Mouse (Mus musculus) midbrain, embryonic 16.5 days (tissue): ENCODE data around the gene Wipf3. TPM values are rescaled to one million over a fixed set of nuclear protein-coding genes. Genes with fewer than 3 reads are reported as not detected.
A peak's percentile ranks its signal among the peaks of the same experiment; 100 is the strongest.

Experiments used
- ATAC-seq: fragments of 200-750 bp; cut with Nextera tagmentation; 2 replicates; pipeline ENCODE4 v1.8.0; 2017; ENCODE audit warnings: moderate TSS enrichment
- H3K27ac ChIP-seq: fragments of 300-500 bp; sonication (generic); 2 replicates; pipeline ENCODE4 v1.5.1; 2014; ENCODE audit warnings: mild to moderate bottlenecking, low read length, mixed read lengths
- H3K27me3 ChIP-seq: fragments of 300-500 bp; sonication (generic); 2 replicates; pipeline ENCODE4 v1.6.1; 2014; ENCODE audit warnings: low read depth, low read length, mixed read lengths; ENCODE audit not compliant: control insufficient read depth, insufficient read depth
- H3K36me3 ChIP-seq: fragments of 300-500 bp; sonication (generic); 2 replicates; pipeline ENCODE4 v1.6.1; 2014; ENCODE audit warnings: mild to moderate bottlenecking, low read length, moderate library complexity, mixed read lengths; ENCODE audit not compliant: control insufficient read depth, insufficient read depth
- H3K4me1 ChIP-seq: fragments of 300-500 bp; sonication (generic); 2 replicates; pipeline ENCODE4 v1.6.1; 2014; ENCODE audit warnings: mild to moderate bottlenecking, low read length, mixed read lengths; ENCODE audit not compliant: control insufficient read depth, insufficient read depth
- H3K4me2 ChIP-seq: fragments of 300-500 bp; sonication (generic); 2 replicates; pipeline ENCODE4 v1.6.1; 2014; ENCODE audit warnings: mild to moderate bottlenecking, low read length, mixed read lengths
- H3K4me3 ChIP-seq: fragments of 300-500 bp; sonication (generic); 2 replicates; pipeline ENCODE4 v1.5.1; 2014; ENCODE audit warnings: low read depth, mild to moderate bottlenecking, low read length, moderate library complexity, mixed read lengths
- H3K9ac ChIP-seq: fragments of 300-500 bp; sonication (generic); 2 replicates; pipeline ENCODE4 v1.6.1; 2014; ENCODE audit warnings: low read depth, low read length, mixed read lengths
- H3K9me3 ChIP-seq: fragments of 300-500 bp; sonication (generic); replicated peaks from 2 replicates; pipeline ENCODE4 v1.6.1; 2014; ENCODE audit warnings: mild to moderate bottlenecking, low read length, mixed read lengths; ENCODE audit not compliant: control insufficient read depth, poor library complexity, severe bottlenecking
- WGBS: fragments of 180-500 bp; shearing (Covaris S2); extraction: QIAGEN DNeasy Blood & Tissue Kit; methylation state at CpG from one replicate; pipeline ENCODE4 v1.1.7; 2014; 5-methylcytosine and 5-hydroxymethylcytosine counted together
- polyA plus RNA-seq: library from polyadenylated mRNA; unstranded; fragments of >200 nt; fragmentation: Nextera tagmentation; extraction: Ambion mirVana; gene quantifications from 2 replicates; pipeline ENCODE4 v1.2.1, GENCODE M21; 2015

The Wipf3 gene
- polyA plus RNA-seq, 1 experiment from 2014 or later, result 3.6 TPM

DNA sequence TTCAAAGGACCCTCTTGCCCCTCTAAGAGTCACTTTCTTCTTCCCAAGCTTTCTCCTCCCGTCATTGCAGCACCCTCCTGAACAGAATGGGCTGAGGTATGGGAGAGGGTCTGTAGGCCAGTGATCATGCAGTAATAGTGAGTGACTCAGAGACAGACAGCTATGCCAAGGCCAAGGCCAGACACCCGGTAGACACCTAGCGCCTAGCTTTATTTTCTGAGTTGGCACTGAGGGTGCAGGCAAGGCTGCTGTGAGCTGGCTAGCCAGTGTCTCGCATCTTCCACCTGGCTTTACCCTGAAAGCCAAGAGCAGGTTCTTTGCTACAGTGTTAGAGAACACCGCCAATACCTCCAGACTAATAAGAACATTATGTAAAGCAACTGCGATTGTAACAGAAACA, 33.4 kb downstream of the Wipf3 start:
- H3K27ac ChIP-seq, result no peak overlapping the region
- WGBS, result 86% methylated on average over 6 of the region's 6 CpGs
- no peak for ATAC-seq

DNA sequence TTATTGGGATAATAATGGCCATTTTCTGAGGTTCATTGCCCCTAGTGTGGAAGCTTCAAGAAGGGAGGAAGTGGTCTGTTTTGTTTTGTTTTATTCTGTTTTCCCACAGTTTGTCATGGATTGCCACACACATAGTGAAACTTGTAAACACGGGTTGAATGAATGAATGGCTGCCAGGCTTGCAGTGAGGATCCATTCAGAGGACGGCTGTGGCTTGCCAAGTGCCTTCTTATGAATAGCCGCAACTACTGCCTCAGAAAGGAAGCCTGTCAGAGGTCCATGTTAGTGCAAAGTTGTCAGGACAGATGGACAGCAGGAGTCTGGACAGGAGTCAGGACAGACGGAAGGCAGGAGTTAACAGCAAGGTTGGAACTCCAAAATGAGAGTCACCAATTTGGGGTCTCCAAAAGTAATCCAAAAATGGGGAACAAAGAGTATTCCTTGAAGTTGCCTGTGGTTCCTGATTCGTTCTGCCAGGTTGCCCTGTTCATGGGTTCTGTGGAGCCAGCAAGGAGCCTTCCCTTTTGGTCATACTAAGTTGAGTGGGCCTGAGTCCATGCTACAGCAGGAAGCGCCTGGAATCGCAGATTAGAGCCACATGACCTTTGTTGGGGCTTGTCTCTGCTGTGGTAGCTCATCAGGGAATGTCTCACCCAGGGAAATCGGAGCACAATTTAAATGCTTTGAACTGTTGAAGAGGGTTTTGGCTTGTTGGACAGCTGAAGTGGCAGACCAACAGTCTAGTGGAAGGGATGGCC, 34.5 kb downstream of the Wipf3 start:
- Histone ChIP-seq H3K4me3 (no peak overlapping the region), H3K4me1 (no peaks in the 10 kb centered on the region), H3K36me3 (no peaks in the 10 kb centered on the region), H3K27me3 (no peaks in the 10 kb centered on the region), H3K9ac (no peak overlapping the region), H3K4me2 (no peak overlapping the region), H3K9me3 (no peaks in the 10 kb centered on the region), H3K27ac (no peak overlapping the region)
- 62% methylated on average over 8 of the region's 8 CpGs for WGBS
- ATAC-seq, result no peak

More for the DNA sequence above, 33.4 kb downstream of the Wipf3 start:
- H3K4me1 ChIP-seq, result no peaks in the 10 kb centered on the region
- no peaks in the 10 kb centered on the region for H3K27me3 ChIP-seq
- H3K9ac ChIP-seq, result no peak overlapping the region
- H3K4me3 ChIP-seq, result no peak overlapping the region
- H3K36me3 ChIP-seq, result no peaks in the 10 kb centered on the region
- no peak overlapping the region for H3K4me2 ChIP-seq
- H3K9me3 ChIP-seq, result no peaks in the 10 kb centered on the region

DNA sequence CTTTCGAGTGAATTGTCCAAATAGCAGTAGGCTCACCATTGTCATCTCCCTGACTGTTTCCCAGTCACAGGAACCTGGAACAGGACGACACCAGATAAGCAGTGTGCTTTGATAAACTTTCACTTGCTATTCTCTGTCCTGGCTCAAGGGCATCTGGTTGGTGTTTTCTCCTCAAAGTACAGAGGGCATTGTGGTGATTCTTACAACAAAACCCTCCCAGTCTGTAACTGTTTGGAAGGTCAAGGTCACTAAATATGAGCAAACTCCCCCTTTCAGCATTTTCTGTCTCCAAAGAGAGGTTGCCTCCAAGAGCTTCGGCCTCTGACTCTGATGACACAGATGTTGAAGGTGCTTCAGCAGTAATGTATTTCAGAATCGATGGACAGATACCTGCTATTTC, 35.5 kb downstream of the Wipf3 start:
- Histone ChIP-seq H3K4me3 (no peak overlapping the region), H3K27ac (no peak overlapping the region), H3K9me3 (no peaks in the 10 kb centered on the region), H3K4me2 (no peak overlapping the region), H3K9ac (no peak overlapping the region), H3K4me1 (no peaks in the 10 kb centered on the region), H3K27me3 (no peaks in the 10 kb centered on the region), H3K36me3 (no peaks in the 10 kb centered on the region)
- 82% methylated on average over 4 of the region's 4 CpGs for WGBS
- no peak for ATAC-seq

DNA sequence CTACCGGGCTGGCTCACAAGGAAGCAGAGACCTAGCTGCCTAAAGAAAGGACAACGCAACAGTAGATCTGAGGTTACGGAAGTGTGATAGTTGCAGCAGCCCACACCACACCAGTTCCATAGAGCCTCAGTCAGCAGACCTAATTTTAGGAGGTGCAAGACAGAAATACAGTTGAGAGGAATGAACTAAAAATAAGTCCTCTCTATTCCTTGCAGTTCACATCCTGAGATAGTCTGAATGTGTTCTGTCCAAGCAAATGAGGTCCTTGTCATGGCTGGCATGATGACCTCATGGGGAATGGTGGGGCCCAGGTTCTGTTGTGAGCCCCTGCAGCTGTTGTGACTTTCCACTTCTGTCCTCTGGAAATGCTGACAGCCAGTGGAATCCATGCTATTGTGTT, 38.0 kb downstream of the Wipf3 start:
- H3K4me2 ChIP-seq, result no peak overlapping the region
- H3K27ac ChIP-seq, result no peak overlapping the region
- no peaks in the 10 kb centered on the region for H3K36me3 ChIP-seq
- H3K9me3 ChIP-seq, result no peaks in the 10 kb centered on the region
- 96% methylated on average over 3 of the region's 3 CpGs for WGBS
- ATAC-seq, result no peak
- no peaks in the 10 kb centered on the region for H3K4me1 ChIP-seq
- H3K9ac ChIP-seq, result no peak overlapping the region
- H3K4me3 ChIP-seq, result no peak overlapping the region
- H3K27me3 ChIP-seq, result no peaks in the 10 kb centered on the region

DNA sequence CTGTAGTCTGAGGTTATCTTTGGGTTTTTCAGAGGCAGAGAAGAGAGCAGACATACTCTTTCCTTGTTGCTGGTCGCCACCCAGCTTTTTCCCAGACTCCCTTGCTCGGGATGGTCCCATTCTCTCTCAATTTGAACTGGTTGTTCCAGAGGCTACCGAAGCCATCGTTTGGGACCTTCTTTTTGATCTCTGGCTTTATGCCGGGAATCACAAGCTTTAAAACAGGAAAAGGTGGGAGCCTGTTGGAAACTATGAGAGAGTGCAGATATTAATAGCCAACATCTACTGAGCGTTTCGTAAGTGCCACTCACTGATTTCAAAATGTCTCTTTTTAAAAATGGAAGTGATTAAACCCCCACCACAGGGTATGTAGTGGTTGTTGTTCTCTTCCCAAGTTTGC, 42.5 kb downstream of the Wipf3 start:
- H3K9me3 ChIP-seq, result no peaks in the 10 kb centered on the region
- no peak overlapping the region for H3K9ac ChIP-seq
- H3K4me2 ChIP-seq, result no peak overlapping the region
- no peaks in the 10 kb centered on the region for H3K27me3 ChIP-seq
- no peak overlapping the region for H3K4me3 ChIP-seq
- no peaks in the 10 kb centered on the region for H3K36me3 ChIP-seq
- no peak overlapping the region for H3K27ac ChIP-seq
- WGBS, result 89% methylated on average over 7 of the region's 7 CpGs
- ATAC-seq, result no peak
- H3K4me1 ChIP-seq, result peaks cover 10% of the 10 kb centered on the region

DNA sequence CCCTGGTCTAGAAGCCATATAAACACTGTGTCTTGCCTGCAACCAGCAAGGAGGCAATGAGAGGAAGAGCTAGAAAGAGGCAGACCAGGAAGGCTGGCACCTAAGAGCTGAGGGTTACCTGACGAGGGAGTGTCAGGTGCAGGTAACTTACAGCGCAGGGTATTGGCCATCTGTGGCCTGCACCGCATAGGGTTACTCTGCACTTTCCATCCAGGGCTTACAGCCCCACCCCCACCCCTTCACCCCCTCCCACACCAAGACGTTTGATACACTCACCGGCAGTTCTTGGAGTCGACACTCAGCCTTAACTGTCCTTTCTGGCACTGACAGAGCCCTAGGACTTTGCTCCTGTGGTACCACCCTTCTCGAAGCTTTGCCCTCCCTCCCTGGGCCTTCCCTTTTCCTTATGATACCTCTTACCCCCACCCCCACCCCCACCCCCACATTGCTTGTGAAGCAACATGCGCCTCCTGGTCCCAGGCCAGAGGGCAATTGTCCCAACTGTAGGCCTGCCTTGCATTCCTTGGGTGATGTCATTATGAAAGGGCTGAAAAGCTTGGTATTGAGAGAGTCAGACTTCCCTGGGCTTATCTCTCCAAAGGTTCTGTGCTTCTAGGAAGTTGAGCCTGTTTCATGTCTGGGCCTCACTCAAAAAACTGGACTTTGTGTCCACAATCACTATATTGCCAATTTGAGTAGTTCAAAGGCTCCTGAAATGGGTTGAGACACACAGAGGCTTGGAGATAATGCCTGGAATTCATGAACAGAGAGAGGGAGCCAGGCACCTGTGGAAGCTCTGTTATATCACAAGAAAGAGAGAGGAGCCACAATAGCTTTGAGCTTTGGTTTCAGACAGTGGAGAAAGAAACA, 43.7 kb downstream of the Wipf3 start:
- ATAC-seq, result no peak

DNA sequence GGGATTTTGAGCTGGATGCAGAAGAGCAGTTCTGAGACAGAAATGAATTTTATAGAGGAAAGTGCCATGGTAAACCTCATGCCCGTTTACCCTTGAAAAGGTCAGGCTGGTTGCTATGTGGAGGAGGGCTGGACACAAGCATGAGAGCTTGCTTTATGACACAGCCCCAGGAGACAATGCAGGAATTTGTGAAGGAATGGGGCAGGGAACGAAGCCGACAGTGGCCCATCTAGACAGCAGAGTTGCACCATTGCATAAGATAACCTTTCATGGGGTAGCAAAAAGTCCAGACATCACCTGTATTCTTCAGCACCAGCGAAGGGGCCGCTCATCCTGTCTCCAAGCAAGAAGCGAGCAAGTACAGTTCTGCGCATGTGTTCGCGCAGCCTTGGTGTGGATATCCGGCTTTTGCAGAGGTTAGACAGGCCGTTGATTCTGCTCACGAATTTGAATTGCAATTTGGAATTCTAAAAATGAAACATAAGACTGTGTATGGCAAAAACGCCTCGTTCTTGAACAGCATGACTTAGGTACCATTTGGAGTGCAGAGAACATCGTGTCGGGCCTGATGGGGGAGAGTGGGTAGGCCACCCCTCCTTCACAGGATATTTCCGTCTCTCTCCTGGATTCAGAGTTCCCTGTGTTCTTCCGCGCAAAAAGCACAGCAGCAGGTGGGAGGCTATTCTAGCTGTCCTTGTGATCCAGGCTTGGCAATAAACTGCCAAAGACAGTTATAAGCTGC, 46.7 kb downstream of the Wipf3 start:
- Histone ChIP-seq H3K4me3 (no peak overlapping the region), H3K4me1 (peaks cover 25% of the 10 kb centered on the region), H3K36me3 (no peaks in the 10 kb centered on the region), H3K9ac (no peak overlapping the region), H3K27ac (no peak overlapping the region), H3K4me2 (no peak overlapping the region), H3K9me3 (no peaks in the 10 kb centered on the region), H3K27me3 (no peaks in the 10 kb centered on the region)
- ATAC-seq, result no peak
- WGBS, result 73% methylated on average over 19 of the region's 19 CpGs

More for the DNA sequence above, 43.7 kb downstream of the Wipf3 start:
- Histone ChIP-seq H3K4me1 (peaks cover 13% of the 10 kb centered on the region), H3K9me3 (no peaks in the 10 kb centered on the region), H3K4me2 (no peak overlapping the region), H3K27me3 (no peaks in the 10 kb centered on the region), H3K27ac (no peak overlapping the region), H3K36me3 (no peaks in the 10 kb centered on the region), H3K9ac (no peak overlapping the region), H3K4me3 (no peak overlapping the region)
- 82% methylated on average over 8 of the region's 8 CpGs for WGBS

DNA sequence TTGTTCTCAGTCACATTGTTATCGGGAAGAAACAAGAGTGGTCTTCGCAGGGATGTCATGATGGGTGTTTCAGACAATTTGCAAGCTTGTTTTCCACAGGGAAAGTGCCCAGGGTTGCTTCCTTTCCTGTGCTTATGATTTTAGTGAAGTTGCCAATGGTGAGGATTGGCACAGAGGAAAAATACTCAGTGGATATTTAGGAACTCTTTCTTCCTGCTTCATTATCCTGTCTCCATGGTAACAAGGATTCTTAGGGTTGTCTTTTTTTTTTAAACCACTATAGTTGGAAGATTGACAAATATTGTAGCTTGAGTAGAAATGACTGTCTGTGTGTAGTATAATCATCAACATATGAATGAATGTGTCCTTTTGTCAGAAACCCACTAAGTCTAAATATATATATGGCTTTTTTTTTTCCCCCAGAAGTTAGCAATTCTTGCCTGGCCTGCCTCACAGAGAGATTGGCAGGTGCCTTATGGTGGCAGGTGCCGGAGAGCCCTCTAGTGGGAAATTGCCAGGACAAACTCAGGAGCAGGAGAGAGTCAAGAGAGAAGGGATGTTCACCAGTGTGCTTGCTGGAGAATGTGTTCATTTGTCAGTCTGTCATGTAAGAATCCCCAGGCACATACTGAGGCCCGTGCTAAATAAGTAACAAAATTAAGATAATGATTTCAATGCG, 49.4 kb downstream of the Wipf3 start:
- Histone ChIP-seq H3K4me1 (peaks cover 25% of the 10 kb centered on the region), H3K36me3 (no peaks in the 10 kb centered on the region), H3K4me2 (no peak overlapping the region), H3K4me3 (no peak overlapping the region), H3K9ac (no peak overlapping the region), H3K27ac (peak overlapping the region; percentile 65), H3K9me3 (no peaks in the 10 kb centered on the region), H3K27me3 (no peaks in the 10 kb centered on the region)
- 43% methylated on average over 5 of the region's 5 CpGs for WGBS
- peak; percentile 36; the same call in 1 of the 2 replicates for ATAC-seq
